Mouse (Mus musculus): ENCODE measurements around the gene Lrrtm1.

GRCm38 (mm10) chr6:77218875-77219274, 23.6 kb upstream of the Lrrtm1 start:
- no peak for TF ChIP-seq POLR2A (IDR thresholded peaks at IDR 0.05; ENCODE audit: insufficient read length, low read depth)
- no peak for TF ChIP-seq TCF12 (IDR thresholded peaks at IDR 0.05; ENCODE audit: insufficient read depth, poor library complexity, severe bottlenecking)
- TF ChIP-seq E2F4 (IDR thresholded peaks at IDR 0.05; ENCODE audit: insufficient read depth), result no peak
- TF ChIP-seq MYOD1 (IDR thresholded peaks at IDR 0.05; ENCODE audit: control insufficient read depth in 1 of 3, insufficient read length in 2 of 3, low read depth in 2 of 3), result no peak
- TF ChIP-seq MAX (IDR thresholded peaks at IDR 0.05; ENCODE audit: low read depth), result no peak
